In genomic region chr13:91274131-91274530, GRCm38 (mm10) we compare ENCODE assay signal across 13 mouse cellular contexts. TPM values are rescaled to one million over a fixed set of nuclear protein-coding genes. Genes with fewer than 3 reads are reported as not detected.
DNase-seq lines count a peak whose midpoint lies in the region; ATAC-seq lines count a peak whose summit lies in the region.
"Had no signal": no experiment of that assay in that cellular context is flagged by ENCODE, and none has a peak within 500 bp of the region (broad histone marks: within the 10 kb centered on the region; RNA-seq: fewer than 3 reads in every experiment).

No protein-coding gene starts in this region.

- ATAC-seq in erythroblast, adult 5-6 weeks (replicated peaks; ENCODE audit: low FRiP score, poor library complexity, severe bottlenecking), result no peak

- intact Hi-C loops in left cerebral cortex, postnatal 10 days (cut with DNase I), result no loop called here

- DNase-seq in layer of hippocampus, adult 11-12 months (ENCODE audit: low spot score), result peak; percentile 34
- DNase-seq in layer of hippocampus, postnatal 10 days (ENCODE audit: low spot score in 2 of 2), result no peak
- DNase-seq in right cerebral cortex, adult 18-20 months, result peak; percentile 55
- DNase-seq in right cerebral cortex, postnatal 4 days, result no peak
- DNase-seq in left cerebral cortex, postnatal 10 days (ENCODE audit: extremely low spot score in 1 of 2, low spot score in 2 of 2), result peak; percentile 20 to 21
- peak; percentile 66 for DNase-seq in telencephalon, adult 2 months (ENCODE audit: low read depth, low spot score)
- no peak for DNase-seq in embryo, embryonic 10.5 days (ENCODE audit: low spot score)
- DNase-seq: B cell, adult 2 months; cerebellum, adult 9-10 months; embryo, embryonic 11 days; gastrocnemius, postnatal 36 days; thymus, adult 2 months had no signal

RNA-seq across cellular contexts. Expression of gene Atg10, which starts 50.4 kb away (rescaled TPM):
- total RNA-seq in layer of hippocampus, postnatal 10 days (2021), result 10 to 100 TPM; 11.1 to 12.0 TPM
- 10 to 100 TPM; 11.9 to 14.8 TPM for total RNA-seq in left cerebral cortex, postnatal 10 days (2021)
- total RNA-seq in erythroblast, adult 5-6 weeks (2015; ENCODE audit: low replicate concordance), result 0.38 and 2.3 TPM in 2 replicates
- 1.5 and 3.5 TPM in 2 replicates for total RNA-seq in erythroblast, adult 5-6 weeks (2017; ENCODE audit: low replicate concordance)

Comparison
In these comparisons a context has a peak if more than half of its experiments do, and no peak if none do; other contexts are left out.
1. DNase-seq: peak in layer of hippocampus, adult 11-12 months (single experiment), right cerebral cortex, adult 18-20 months (single experiment), left cerebral cortex, postnatal 10 days (2 of 2) and telencephalon, adult 2 months (single experiment); none in layer of hippocampus, postnatal 10 days (0 of 2), right cerebral cortex, postnatal 4 days (single experiment) and embryo, embryonic 10.5 days (single experiment).